ENCODE assay signal across 9 mouse cellular contexts in genomic region chr15:100303428-100304018, GRCm38 (mm10). TPM values are rescaled to one million over a fixed set of nuclear protein-coding genes. Genes with fewer than 3 reads are reported as not detected.
DNase-seq lines count a peak whose midpoint lies in the region; ATAC-seq and TF ChIP-seq lines count a peak whose summit lies in the region.
"Had no signal": no experiment of that assay in that cellular context is flagged by ENCODE, and none has a peak within 500 bp of the region (broad histone marks: within the 10 kb centered on the region; RNA-seq: fewer than 3 reads in every experiment).

No protein-coding gene starts in this region.

- H3K4me3 ChIP-seq in lung, embryonic 14.5 days (ENCODE audit: low read depth, low read length): no peak overlapping the region
- H3K4me3 ChIP-seq in intestine, embryonic 16.5 days (ENCODE audit: low read length): peak overlapping the region; percentile 56; the same call in 1 of the 2 replicates
- peak overlapping the region; percentile 43 for H3K4me3 ChIP-seq in neural tube, embryonic 14.5 days (ENCODE audit: low read depth, low read length)

- no peaks in the 10 kb centered on the region for H3K36me3 ChIP-seq in lung, embryonic 14.5 days (ENCODE audit: insufficient read depth)
- H3K36me3 ChIP-seq in intestine, embryonic 16.5 days (ENCODE audit: control insufficient read depth, insufficient read depth, low read length): no peaks in the 10 kb centered on the region
- H3K36me3 ChIP-seq in neural tube, embryonic 14.5 days (ENCODE audit: control insufficient read depth, insufficient read depth, low read length): no peaks in the 10 kb centered on the region

- WGBS in lung, embryonic 14.5 days: 31% methylated on average over 8 of the region's 8 CpGs
- WGBS in intestine, embryonic 16.5 days: 49% methylated on average over 8 of the region's 8 CpGs
- 61% methylated on average over 8 of the region's 8 CpGs for WGBS in neural tube, embryonic 14.5 days

- H3K27ac ChIP-seq in lung, embryonic 14.5 days (ENCODE audit: low read depth): no peak overlapping the region
- peak overlapping the region; percentile 90 for H3K27ac ChIP-seq in intestine, embryonic 16.5 days (ENCODE audit: low read length)
- H3K27ac ChIP-seq in neural tube, embryonic 14.5 days (ENCODE audit: low read depth, low read length): no peak overlapping the region

- H3K4me2 ChIP-seq in lung, embryonic 14.5 days: peak overlapping the region; percentile 85
- peak overlapping the region; percentile 86 for H3K4me2 ChIP-seq in intestine, embryonic 16.5 days (ENCODE audit: low read depth, low read length)
- peak overlapping the region; percentile 52 for H3K4me2 ChIP-seq in neural tube, embryonic 14.5 days (ENCODE audit: low read depth, low read length)

- no peaks in the 10 kb centered on the region for H3K9me3 ChIP-seq in lung, embryonic 14.5 days (ENCODE audit: low read depth, low read length)
- no peaks in the 10 kb centered on the region for H3K9me3 ChIP-seq in intestine, embryonic 16.5 days (ENCODE audit: control insufficient read depth, low read length)
- no peaks in the 10 kb centered on the region for H3K9me3 ChIP-seq in neural tube, embryonic 14.5 days (ENCODE audit: control insufficient read depth, low read length)

- DNase-seq in cerebellum, adult 18-20 months: peak; percentile 17 to 26
- no peak for DNase-seq in lung, embryonic 14.5 days
- DNase-seq in lung, adult 18-20 months: no peak
- DNase-seq in cerebellum, adult 11-12 months: no peak

- H3K4me1 ChIP-seq in lung, embryonic 14.5 days (ENCODE audit: insufficient read depth): no peaks in the 10 kb centered on the region
- H3K4me1 ChIP-seq in intestine, embryonic 16.5 days (ENCODE audit: control insufficient read depth, insufficient read depth, low read length): no peaks in the 10 kb centered on the region
- peaks cover 4% of the 10 kb centered on the region; the same call in 1 of the 2 replicates for H3K4me1 ChIP-seq in neural tube, embryonic 14.5 days (ENCODE audit: control insufficient read depth, insufficient read depth, low read length)

- no peak for TF ChIP-seq CTCF in lung, embryonic 14.5 days (IDR thresholded peaks at IDR 0.05; ENCODE audit: low read depth)

- no peak overlapping the region for H3K9ac ChIP-seq in lung, embryonic 14.5 days
- no peak overlapping the region for H3K9ac ChIP-seq in intestine, embryonic 16.5 days (ENCODE audit: low read depth, low read length)
- H3K9ac ChIP-seq in neural tube, embryonic 14.5 days (replicated peaks; ENCODE audit: low read depth, low read length): no peak overlapping the region

- no peak for ATAC-seq in cerebellum, adult (ENCODE audit: insufficient number of reproducible peaks, low FRiP score, low TSS enrichment)
- no peak for ATAC-seq in lung, embryonic 14.5 days (ENCODE audit: insufficient read depth)
- ATAC-seq in intestine, embryonic 16.5 days: no peak
- ATAC-seq in neural tube, embryonic 14.5 days (ENCODE audit: low read depth): no peak
- no peak for ATAC-seq in granulocyte monocyte progenitor cell, adult 5-6 weeks (replicated peaks; ENCODE audit: poor library complexity, severe bottlenecking)

- H3K27me3 ChIP-seq in lung, embryonic 14.5 days (ENCODE audit: insufficient read depth, low read length): no peaks in the 10 kb centered on the region
- H3K27me3 ChIP-seq in intestine, embryonic 16.5 days (replicated peaks; ENCODE audit: control insufficient read depth, insufficient read depth, low read length): no peaks in the 10 kb centered on the region
- H3K27me3 ChIP-seq in neural tube, embryonic 14.5 days (ENCODE audit: control insufficient read depth, insufficient read depth, low read length): no peaks in the 10 kb centered on the region

RNA-seq across cellular contexts. Expression of gene Mettl7a1, which starts 0.4 kb away (rescaled TPM):
- 2.7 and 2.9 TPM in 2 replicates for polyA plus RNA-seq in lung, embryonic 14.5 days (2014; fragmentation: Nextera tagmentation; extraction: Ambion mirVana)
- 5.9 and 7.4 TPM in 2 replicates for polyA plus RNA-seq in intestine, embryonic 16.5 days (2015; fragmentation: Nextera tagmentation; extraction: Ambion mirVana)
- 2.8 and 3.6 TPM in 2 replicates for polyA plus RNA-seq in neural tube, embryonic 14.5 days (2014; fragmentation: Nextera tagmentation; extraction: Ambion mirVana)
- total RNA-seq in granulocyte monocyte progenitor cell, adult 5-6 weeks (2014; fragmentation: Nextera tagmentation): 24.4 and 27.4 TPM in 2 replicates
- 50.9 and 53.6 TPM in 2 replicates for total RNA-seq in granulocyte monocyte progenitor cell, adult 5-6 weeks (2017)

RNA-seq across cellular contexts. Expression of gene Tmprss12, which starts 22.9 kb away (rescaled TPM):
- not detected in 2 replicates for polyA plus RNA-seq in lung, embryonic 14.5 days (2014; fragmentation: Nextera tagmentation; extraction: Ambion mirVana)
- not detected in 2 replicates for polyA plus RNA-seq in intestine, embryonic 16.5 days (2015; fragmentation: Nextera tagmentation; extraction: Ambion mirVana)
- polyA plus RNA-seq in neural tube, embryonic 14.5 days (2014; fragmentation: Nextera tagmentation; extraction: Ambion mirVana): not detected in 2 replicates
- not detected in 2 replicates for total RNA-seq in granulocyte monocyte progenitor cell, adult 5-6 weeks (2014; fragmentation: Nextera tagmentation)
- total RNA-seq in granulocyte monocyte progenitor cell, adult 5-6 weeks (2017): not detected in 2 replicates
- polyA plus RNA-seq: limb, embryonic 11.5 days had no signal

RNA-seq across cellular contexts. Expression of gene Mettl7a3, which starts 31.2 kb away (rescaled TPM):
- 0.22 TPM in 1 of 2 replicates, not detected in the other for polyA plus RNA-seq in lung, embryonic 14.5 days (2014; fragmentation: Nextera tagmentation; extraction: Ambion mirVana)
- polyA plus RNA-seq in intestine, embryonic 16.5 days (2015; fragmentation: Nextera tagmentation; extraction: Ambion mirVana): not detected in 2 replicates
- 0.17 and 1.2 TPM in 2 replicates for polyA plus RNA-seq in neural tube, embryonic 14.5 days (2014; fragmentation: Nextera tagmentation; extraction: Ambion mirVana)
- total RNA-seq in granulocyte monocyte progenitor cell, adult 5-6 weeks (2014; fragmentation: Nextera tagmentation): not detected in 2 replicates
- total RNA-seq in granulocyte monocyte progenitor cell, adult 5-6 weeks (2017): not detected in 2 replicates
- polyA plus RNA-seq: limb, embryonic 11.5 days had no signal

RNA-seq across cellular contexts. Expression of gene Methig1, which starts 49.4 kb away (rescaled TPM):
- polyA plus RNA-seq in lung, embryonic 14.5 days (2014; fragmentation: Nextera tagmentation; extraction: Ambion mirVana): not detected in 2 replicates
- polyA plus RNA-seq in intestine, embryonic 16.5 days (2015; fragmentation: Nextera tagmentation; extraction: Ambion mirVana): not detected in 2 replicates
- 0.42 and 1.2 TPM in 2 replicates for polyA plus RNA-seq in neural tube, embryonic 14.5 days (2014; fragmentation: Nextera tagmentation; extraction: Ambion mirVana)
- total RNA-seq in granulocyte monocyte progenitor cell, adult 5-6 weeks (2014; fragmentation: Nextera tagmentation): not detected in 2 replicates
- not detected in 2 replicates for total RNA-seq in granulocyte monocyte progenitor cell, adult 5-6 weeks (2017)
- polyA plus RNA-seq: limb, embryonic 11.5 days had no signal

RNA-seq across cellular contexts. Expression of gene Mettl7a2, which starts 49.5 kb away (rescaled TPM):
- polyA plus RNA-seq in lung, embryonic 14.5 days (2014; fragmentation: Nextera tagmentation; extraction: Ambion mirVana): not detected in 2 replicates
- polyA plus RNA-seq in intestine, embryonic 16.5 days (2015; fragmentation: Nextera tagmentation; extraction: Ambion mirVana): not detected in 2 replicates
- polyA plus RNA-seq in neural tube, embryonic 14.5 days (2014; fragmentation: Nextera tagmentation; extraction: Ambion mirVana): not detected in 2 replicates
- not detected in 2 replicates for total RNA-seq in granulocyte monocyte progenitor cell, adult 5-6 weeks (2014; fragmentation: Nextera tagmentation)
- not detected in 2 replicates for total RNA-seq in granulocyte monocyte progenitor cell, adult 5-6 weeks (2017)
- polyA plus RNA-seq: limb, embryonic 11.5 days had no signal

Comparison
In these comparisons a context has a peak if more than half of its experiments do, and no peak if none do; other contexts are left out.
1. DNase-seq: peak in cerebellum, adult 18-20 months (2 of 2); none in lung, embryonic 14.5 days (single experiment), lung, adult 18-20 months (0 of 2) and cerebellum, adult 11-12 months (single experiment).
2. Peak in every context shown above with its lines, with median percentiles within 50 percentile points of each other: H3K4me2 ChIP-seq.